Mouse (Mus musculus): ENCODE measurements around the gene Insm1. TPM values are rescaled to one million over a fixed set of nuclear protein-coding genes. Genes with fewer than 3 reads are reported as not detected.

The Insm1 gene
- polyA plus RNA-seq, 1 experiment, result 9.9 TPM

DNA sequence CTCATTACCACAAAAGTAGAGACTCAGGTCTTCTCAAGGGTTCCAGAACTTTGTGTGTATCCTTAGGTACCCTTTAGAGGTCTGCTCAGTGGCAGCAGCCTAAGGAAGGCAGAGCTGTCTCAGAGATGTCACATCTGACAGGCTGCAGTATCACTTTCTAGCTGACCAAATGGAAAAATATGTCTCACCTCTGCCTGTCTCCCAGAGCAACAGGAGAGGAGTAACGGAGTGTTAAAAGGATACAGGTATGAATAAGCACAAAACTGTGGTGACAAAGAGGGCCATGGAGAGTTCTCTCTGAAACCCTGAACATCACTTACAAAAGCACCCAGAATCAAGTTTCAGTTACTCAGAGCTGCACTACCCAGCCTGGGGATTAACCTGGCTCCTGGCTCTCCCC, 32.7 kb downstream of the Insm1 start:
- Histone ChIP-seq H3K36me3 (ENCODE audit: control insufficient read depth, insufficient read depth, low read length) (no peaks in the 10 kb centered on the region), H3K27me3 (ENCODE audit: control insufficient read depth, insufficient read depth, low read length) (no peaks in the 10 kb centered on the region), H3K27ac (ENCODE audit: control insufficient read depth, insufficient read depth, low read length) (no peak overlapping the region), H3K4me3 (ENCODE audit: control insufficient read depth, insufficient read depth, low read length) (no peak overlapping the region), H3K4me1 (replicated peaks; ENCODE audit: control insufficient read depth, insufficient read depth, low read length) (no peaks in the 10 kb centered on the region)
- no peak for DNase-seq
- 93% methylated on average over 1 of the region's 1 CpGs for WGBS
- TF ChIP-seq POLR2A (IDR thresholded peaks at IDR 0.05; ENCODE audit: control insufficient read depth, extremely low read depth, insufficient read depth, low read length, poor library complexity), result no peak
- no peak for TF ChIP-seq CTCF (IDR thresholded peaks at IDR 0.05; ENCODE audit: borderline replicate concordance, control insufficient read depth, extremely low read depth, insufficient read depth, low read length, poor library complexity)

DNA sequence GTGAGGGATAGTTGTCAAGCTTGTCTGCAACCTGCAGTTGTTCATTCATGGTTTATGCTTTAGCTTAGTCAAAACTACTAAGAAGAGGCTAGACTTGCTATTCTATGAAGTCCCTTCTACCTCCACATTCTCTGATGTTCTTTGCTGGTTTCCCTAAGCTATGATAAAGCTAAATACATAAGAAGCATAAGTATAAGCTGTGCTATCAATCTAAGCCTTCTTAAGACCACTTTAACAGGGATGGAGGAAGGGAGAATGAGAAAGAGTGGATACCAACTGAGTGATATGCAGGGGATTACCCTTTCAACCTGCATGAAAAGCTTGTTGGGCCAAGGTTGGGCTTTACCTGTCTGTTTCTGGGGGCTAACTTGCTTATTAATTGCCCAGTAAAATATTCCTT, 33.9 kb downstream of the Insm1 start:
- Histone ChIP-seq H3K27me3 (ENCODE audit: control insufficient read depth, insufficient read depth, low read length) (no peaks in the 10 kb centered on the region), H3K4me3 (ENCODE audit: control insufficient read depth, insufficient read depth, low read length) (no peak overlapping the region), H3K4me1 (replicated peaks; ENCODE audit: control insufficient read depth, insufficient read depth, low read length) (no peaks in the 10 kb centered on the region), H3K27ac (ENCODE audit: control insufficient read depth, insufficient read depth, low read length) (no peak overlapping the region), H3K36me3 (ENCODE audit: control insufficient read depth, insufficient read depth, low read length) (no peaks in the 10 kb centered on the region)
- no peak for TF ChIP-seq CTCF (IDR thresholded peaks at IDR 0.05; ENCODE audit: borderline replicate concordance, control insufficient read depth, extremely low read depth, insufficient read depth, low read length, poor library complexity)
- no peak for TF ChIP-seq POLR2A (IDR thresholded peaks at IDR 0.05; ENCODE audit: control insufficient read depth, extremely low read depth, insufficient read depth, low read length, poor library complexity)
- no peak for DNase-seq

DNA sequence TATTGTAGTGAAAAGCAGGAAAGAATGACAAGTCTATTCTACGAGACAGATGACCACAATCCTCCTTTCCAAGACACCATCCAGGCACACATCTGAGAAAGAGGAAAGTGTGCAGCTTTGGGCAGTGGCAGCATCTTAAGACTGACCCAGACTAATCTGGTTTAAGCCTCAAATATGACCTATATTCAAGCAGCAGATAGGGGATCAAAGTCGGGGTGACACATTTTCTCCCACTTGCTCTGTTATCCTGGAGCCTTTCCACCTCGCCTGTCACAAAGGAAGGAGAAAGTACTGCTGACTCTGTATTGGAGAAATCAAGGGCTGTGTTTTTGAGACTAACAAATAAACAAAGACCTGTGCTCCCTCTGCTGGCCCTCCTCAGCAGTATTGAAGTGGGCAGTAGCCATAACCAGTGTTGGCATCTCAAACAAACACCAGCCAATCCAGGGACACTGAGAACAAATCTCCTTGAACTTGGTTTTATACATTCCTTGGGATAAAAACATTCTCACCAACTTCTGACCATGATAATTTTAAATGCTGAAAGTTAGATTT, 34.7 kb downstream of the Insm1 start:
- Histone ChIP-seq H3K4me1 (replicated peaks; ENCODE audit: control insufficient read depth, insufficient read depth, low read length) (no peaks in the 10 kb centered on the region), H3K27ac (ENCODE audit: control insufficient read depth, insufficient read depth, low read length) (no peak overlapping the region), H3K4me3 (ENCODE audit: control insufficient read depth, insufficient read depth, low read length) (no peak overlapping the region), H3K36me3 (ENCODE audit: control insufficient read depth, insufficient read depth, low read length) (no peaks in the 10 kb centered on the region), H3K27me3 (ENCODE audit: control insufficient read depth, insufficient read depth, low read length) (no peaks in the 10 kb centered on the region)
- WGBS, result 84% methylated on average over 3 of the region's 3 CpGs
- no peak for DNase-seq
- no peak for TF ChIP-seq CTCF (IDR thresholded peaks at IDR 0.05; ENCODE audit: borderline replicate concordance, control insufficient read depth, extremely low read depth, insufficient read depth, low read length, poor library complexity)
- TF ChIP-seq POLR2A (IDR thresholded peaks at IDR 0.05; ENCODE audit: control insufficient read depth, extremely low read depth, insufficient read depth, low read length, poor library complexity), result no peak

- TF ChIP-seq CTCF (IDR thresholded peaks at IDR 0.05; ENCODE audit: borderline replicate concordance, control insufficient read depth, extremely low read depth, insufficient read depth, low read length, poor library complexity) (no peak), POLR2A (IDR thresholded peaks at IDR 0.05; ENCODE audit: control insufficient read depth, extremely low read depth, insufficient read depth, low read length, poor library complexity) (no peak)
- no peak for DNase-seq
- WGBS, result 73% methylated on average over 3 of the region's 3 CpGs
- no peak overlapping the region for H3K27ac ChIP-seq (ENCODE audit: control insufficient read depth, insufficient read depth, low read length)
- H3K27me3 ChIP-seq (ENCODE audit: control insufficient read depth, insufficient read depth, low read length), result no peaks in the 10 kb centered on the region
- no peaks in the 10 kb centered on the region for H3K4me1 ChIP-seq (replicated peaks; ENCODE audit: control insufficient read depth, insufficient read depth, low read length)
- no peak overlapping the region for H3K4me3 ChIP-seq (ENCODE audit: control insufficient read depth, insufficient read depth, low read length)
- H3K36me3 ChIP-seq (ENCODE audit: control insufficient read depth, insufficient read depth, low read length), result no peaks in the 10 kb centered on the region
Observed at GRCm38 (mm10) chr2:146257037-146257436, 35.3 kb downstream of the Insm1 start.

- no peak overlapping the region for H3K4me3 ChIP-seq (ENCODE audit: control insufficient read depth, insufficient read depth, low read length)
- TF ChIP-seq POLR2A (IDR thresholded peaks at IDR 0.05; ENCODE audit: control insufficient read depth, extremely low read depth, insufficient read depth, low read length, poor library complexity), result no peak
- no peak for TF ChIP-seq CTCF (IDR thresholded peaks at IDR 0.05; ENCODE audit: borderline replicate concordance, control insufficient read depth, extremely low read depth, insufficient read depth, low read length, poor library complexity)
Observed at GRCm38 (mm10) chr2:146257609-146258008, 35.9 kb downstream of the Insm1 start.

GRCm38 (mm10) chr2:146258736-146259469, 37.2 kb downstream of the Insm1 start:
- WGBS, result 94% methylated on average over 10 of the region's 10 CpGs
- no peak for DNase-seq

More at GRCm38 (mm10) chr2:146257609-146258008, 35.9 kb downstream of the Insm1 start:
- no peak for DNase-seq
- H3K27me3 ChIP-seq (ENCODE audit: control insufficient read depth, insufficient read depth, low read length), result no peaks in the 10 kb centered on the region
- H3K4me1 ChIP-seq (replicated peaks; ENCODE audit: control insufficient read depth, insufficient read depth, low read length), result no peaks in the 10 kb centered on the region
- no peak overlapping the region for H3K27ac ChIP-seq (ENCODE audit: control insufficient read depth, insufficient read depth, low read length)
- H3K36me3 ChIP-seq (ENCODE audit: control insufficient read depth, insufficient read depth, low read length), result no peaks in the 10 kb centered on the region
- 98% methylated on average over 3 of the region's 3 CpGs for WGBS

More at GRCm38 (mm10) chr2:146258736-146259469, 37.2 kb downstream of the Insm1 start:
- H3K27ac ChIP-seq (ENCODE audit: control insufficient read depth, insufficient read depth, low read length), result no peak overlapping the region
- H3K4me3 ChIP-seq (ENCODE audit: control insufficient read depth, insufficient read depth, low read length), result no peak overlapping the region
- H3K4me1 ChIP-seq (replicated peaks; ENCODE audit: control insufficient read depth, insufficient read depth, low read length), result no peaks in the 10 kb centered on the region
- no peaks in the 10 kb centered on the region for H3K36me3 ChIP-seq (ENCODE audit: control insufficient read depth, insufficient read depth, low read length)
- no peaks in the 10 kb centered on the region for H3K27me3 ChIP-seq (ENCODE audit: control insufficient read depth, insufficient read depth, low read length)
- no peak for TF ChIP-seq POLR2A (IDR thresholded peaks at IDR 0.05; ENCODE audit: control insufficient read depth, extremely low read depth, insufficient read depth, low read length, poor library complexity)
- no peak for TF ChIP-seq CTCF (IDR thresholded peaks at IDR 0.05; ENCODE audit: borderline replicate concordance, control insufficient read depth, extremely low read depth, insufficient read depth, low read length, poor library complexity)

All from thymus, adult 2 months (tissue).